ENCODE assay signal across 8 mouse cellular contexts in genomic region chrX:170019954-170020689, GRCm38 (mm10). TPM values are rescaled to one million over a fixed set of nuclear protein-coding genes. Genes with fewer than 3 reads are reported as not detected.
DNase-seq lines count a peak whose midpoint lies in the region; ATAC-seq and TF ChIP-seq lines count a peak whose summit lies in the region.
"Not testable (repeated sequence)": the region's sequence is repeated elsewhere in the genome, so short reads cannot be mapped to it uniquely, and the experiment has no call there.

No protein-coding gene starts in this region.

- not testable (repeated sequence) for H3K27me3 ChIP-seq in Patski; midbrain, embryonic 14.5 days (ENCODE audit: control insufficient read depth, insufficient read depth, low read length)

- peak; percentile 32 for ATAC-seq in Patski
- peak; percentile 24 for ATAC-seq in inflammation-experienced regulatory T-cells, adult 6 months
- peak; percentile 32 for ATAC-seq in midbrain, embryonic 14.5 days (ENCODE audit: low FRiP score, low TSS enrichment)

- not testable (repeated sequence) for DNase-seq in Patski (ENCODE audit: low read depth, low spot score)
- DNase-seq in cerebellum, adult 9-11 months = peak; percentile 95
- DNase-seq in gastrocnemius, adult 18-20 months (ENCODE audit: low spot score) = peak; percentile 97
- DNase-seq in left cerebral cortex, postnatal 14 days (ENCODE audit: low spot score in 2 of 2) = peak; percentile 96 to 98
- DNase-seq in midbrain, embryonic 14.5 days = peak; percentile 76
- peak; percentile 79 for DNase-seq in skeletal muscle tissue, adult 2 months (ENCODE audit: low read depth, low spot score)
- peak; percentile 100 for DNase-seq in urinary bladder, postnatal 25 days (ENCODE audit: low spot score)

- CTCF ChIA-PET in Patski (lab: Charles Lee) = not testable (repeated sequence)

- not testable (repeated sequence) for H3K4me3 ChIP-seq in midbrain, embryonic 14.5 days (replicated peaks; ENCODE audit: low read depth, low read length)

- not testable (repeated sequence) for H3K4me1 ChIP-seq in midbrain, embryonic 14.5 days (ENCODE audit: control insufficient read depth, insufficient read depth, low read length)

- H3K4me2 ChIP-seq in midbrain, embryonic 14.5 days (ENCODE audit: low read length) = not testable (repeated sequence)

- in situ Hi-C loops in Patski (cut with MboI; ENCODE audit: low pct_unique_long_range_greater_than_20kb) = not testable (repeated sequence)

- POLR2A ChIA-PET in Patski (lab: Charles Lee) = not testable (repeated sequence)

- H3K9me3 ChIP-seq in midbrain, embryonic 14.5 days (ENCODE audit: control insufficient read depth, low read length) = peaks cover 18% of the 10 kb centered on the region

- 47% methylated on average over 14 of the region's 14 CpGs for WGBS in midbrain, embryonic 14.5 days

- H3K9ac ChIP-seq in midbrain, embryonic 14.5 days (replicated peaks; ENCODE audit: low read length) = not testable (repeated sequence)

- not testable (repeated sequence) for TF ChIP-seq CTCF in Patski (IDR thresholded peaks at IDR 0.05)

- H3K27ac ChIP-seq in midbrain, embryonic 14.5 days (replicated peaks; ENCODE audit: low read depth, low read length) = peak overlapping the region; percentile 42

- intact Hi-C loops in left cerebral cortex, postnatal 14 days (cut with DNase I) = not testable (repeated sequence)

- H3K36me3 ChIP-seq in midbrain, embryonic 14.5 days (ENCODE audit: control insufficient read depth, insufficient read depth, low read length) = peaks cover 41% of the 10 kb centered on the region

RNA-seq across cellular contexts. Expression of gene Gm21887, which starts 10.7 kb away (rescaled TPM):
- 110 TPM for polyA plus RNA-seq in Patski (2021)
- 10 to 100 TPM; 18.0 to 35.3 TPM for total RNA-seq in gastrocnemius, adult 18-20 months (2021)
- 10 to 100 TPM in 2 of 3 experiments, under 1 TPM in 1; 0.88 to 24.9 (median 14.6) TPM for polyA plus RNA-seq in inflammation-experienced regulatory T-cells, adult 6 months (2017; shearing (Covaris generic))
- total RNA-seq in left cerebral cortex, postnatal 14 days (2021) = 100 to 1,000 TPM; 193 to 282 TPM
- 126 and 339 TPM in 2 replicates for polyA plus RNA-seq in midbrain, embryonic 14.5 days (2014; fragmentation: Nextera tagmentation; extraction: Ambion mirVana)
